Mouse (Mus musculus): ENCODE measurements around the gene Olfr1489. TPM values are rescaled to one million over a fixed set of nuclear protein-coding genes. Genes with fewer than 3 reads are reported as not detected.
"Not testable (repeated sequence)": the region's sequence is repeated elsewhere in the genome, so short reads cannot be mapped to it uniquely, and the experiment has no call there.

Olfr1489 gene
- polyA plus RNA-seq (2014; fragmentation: Nextera tagmentation; extraction: Ambion mirVana) = not detected in 2 replicates

DNA sequence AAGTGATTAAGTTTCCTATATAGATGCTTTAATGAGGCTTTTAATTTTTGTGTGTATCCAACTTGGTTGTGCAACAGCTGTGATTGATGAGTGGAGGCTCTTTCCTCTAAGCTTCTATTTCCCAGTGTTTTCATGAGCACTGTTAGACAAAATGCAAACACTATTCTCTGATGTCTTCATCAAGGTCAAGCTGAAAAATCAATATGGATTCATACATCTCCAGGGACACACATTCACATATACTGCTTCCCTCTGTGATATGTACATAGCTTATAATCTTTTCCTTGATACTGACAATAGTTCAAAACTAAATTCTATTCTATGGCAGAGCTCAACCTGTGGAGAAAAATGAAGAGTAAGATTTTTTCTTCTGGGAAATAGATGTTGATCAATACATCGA lies at the start of gene Olfr1489:
Gene Olfr1489 (plus strand): TSS at position 301 of the 400 bp plus-strand sequence.
- Histone ChIP-seq H3K9me3 (ENCODE audit: control insufficient read depth, low read length) (no peaks in the 10 kb centered on the region), H3K27ac (ENCODE audit: low read depth, low read length) (no peak within 1 kb of the TSS), H3K4me3 (ENCODE audit: low read depth, low read length) (no peak within 1 kb of the TSS), H3K36me3 (ENCODE audit: control insufficient read depth, insufficient read depth, low read length) (no peaks in the 10 kb centered on the region), H3K27me3 (replicated peaks; ENCODE audit: control insufficient read depth, insufficient read depth, low read length) (no peaks in the 10 kb centered on the region), H3K9ac (ENCODE audit: low read depth, low read length) (no peak within 1 kb of the TSS), H3K4me2 (no peak within 1 kb of the TSS), H3K4me1 (replicated peaks; ENCODE audit: control insufficient read depth, insufficient read depth, low read length) (no peaks in the 10 kb centered on the region)
- ATAC-seq (replicated peaks; ENCODE audit: low FRiP score) (no peak), DNase-seq (ENCODE audit: low spot score) (no peak)
- WGBS = 80% methylated on average over 1 of the region's 1 CpGs

GRCm38 (mm10) chr19:13583211-13583610 lies 48.2 kb upstream of the Olfr1489 start, which contains the start of gene Olfr1484:
Gene Olfr1484, plus strand, starts transcription at chr19:13583511.
- no peak within 1 kb of the TSS for H3K4me3 ChIP-seq (ENCODE audit: low read depth, low read length)
- no peak for DNase-seq (ENCODE audit: low spot score)
- 94% methylated on average over 1 of the region's 1 CpGs for WGBS
- H3K27me3 ChIP-seq (replicated peaks; ENCODE audit: control insufficient read depth, insufficient read depth, low read length) = no peaks in the 10 kb centered on the region
- H3K4me1 ChIP-seq (replicated peaks; ENCODE audit: control insufficient read depth, insufficient read depth, low read length) = no peaks in the 10 kb centered on the region
- H3K27ac ChIP-seq (ENCODE audit: low read depth, low read length) = no peak within 1 kb of the TSS
- no peak within 1 kb of the TSS for H3K4me2 ChIP-seq
- no peaks in the 10 kb centered on the region for H3K36me3 ChIP-seq (ENCODE audit: control insufficient read depth, insufficient read depth, low read length)
- H3K9me3 ChIP-seq (ENCODE audit: control insufficient read depth, low read length) = no peaks in the 10 kb centered on the region
- H3K9ac ChIP-seq (ENCODE audit: low read depth, low read length) = no peak within 1 kb of the TSS
- ATAC-seq (replicated peaks; ENCODE audit: low FRiP score) = no peak

GRCm38 (mm10) chr19:13617075-13617474 lies 14.3 kb upstream of the Olfr1489 start, which contains the start of gene Olfr1487:
Gene Olfr1487, plus strand, starts transcription at chr19:13617375.
- H3K4me3 ChIP-seq (ENCODE audit: low read depth, low read length); H3K36me3 ChIP-seq (ENCODE audit: control insufficient read depth, insufficient read depth, low read length); H3K4me2 ChIP-seq; H3K27me3 ChIP-seq (replicated peaks; ENCODE audit: control insufficient read depth, insufficient read depth, low read length); H3K27ac ChIP-seq (ENCODE audit: low read depth, low read length); H3K4me1 ChIP-seq (replicated peaks; ENCODE audit: control insufficient read depth, insufficient read depth, low read length); DNase-seq (ENCODE audit: low spot score); H3K9me3 ChIP-seq (ENCODE audit: control insufficient read depth, low read length); ATAC-seq (replicated peaks; ENCODE audit: low FRiP score); H3K9ac ChIP-seq (ENCODE audit: low read depth, low read length): not testable (repeated sequence)
- 74% methylated on average over 2 of the region's 2 CpGs for WGBS

GRCm38 (mm10) chr19:13650791-13651190 lies 19.4 kb downstream of the Olfr1489 start, which contains the start of gene Olfr1490:
Gene Olfr1490, plus strand, starts transcription at chr19:13651091.
- 45% methylated on average over 1 of the region's 1 CpGs for WGBS
- Histone ChIP-seq H3K9me3 (ENCODE audit: control insufficient read depth, low read length) (no peaks in the 10 kb centered on the region), H3K36me3 (ENCODE audit: control insufficient read depth, insufficient read depth, low read length) (no peaks in the 10 kb centered on the region), H3K9ac (ENCODE audit: low read depth, low read length) (no peak within 1 kb of the TSS), H3K4me3 (ENCODE audit: low read depth, low read length) (no peak within 1 kb of the TSS), H3K4me1 (replicated peaks; ENCODE audit: control insufficient read depth, insufficient read depth, low read length) (no peaks in the 10 kb centered on the region), H3K27me3 (replicated peaks; ENCODE audit: control insufficient read depth, insufficient read depth, low read length) (no peaks in the 10 kb centered on the region), H3K4me2 (no peak within 1 kb of the TSS), H3K27ac (ENCODE audit: low read depth, low read length) (no peak within 1 kb of the TSS)
- no peak for ATAC-seq (replicated peaks; ENCODE audit: low FRiP score)
- DNase-seq (ENCODE audit: low spot score) = no peak

Small RNA genes within 50 kb of the gene (microRNA-seq; reads per million reads assigned to microRNA genes)
- gene Gm22323 (ENCODE audit: borderline number of aligned reads) = not detected
- gene Gm23931 (ENCODE audit: borderline number of aligned reads) = not detected

Other genes with a start within 250 kb of the Olfr1489 start
- gene Olfr1469, start 223.8 kb upstream of the Olfr1489 start, polyA plus RNA-seq (2014; fragmentation: Nextera tagmentation; extraction: Ambion mirVana) = not detected in 2 replicates
- gene Olfr1471, start 188.2 kb upstream of the Olfr1489 start, polyA plus RNA-seq (2014; fragmentation: Nextera tagmentation; extraction: Ambion mirVana) = not detected in 2 replicates
- gene Olfr1472, start 175.5 kb upstream of the Olfr1489 start, polyA plus RNA-seq (2014; fragmentation: Nextera tagmentation; extraction: Ambion mirVana) = not detected in 2 replicates
- gene Olfr1474, start 162.1 kb upstream of the Olfr1489 start, polyA plus RNA-seq (2014; fragmentation: Nextera tagmentation; extraction: Ambion mirVana) = not detected in 2 replicates
- gene Olfr1475, start 151.4 kb upstream of the Olfr1489 start, polyA plus RNA-seq (2014; fragmentation: Nextera tagmentation; extraction: Ambion mirVana) = not detected in 2 replicates
- gene Olfr1477, start 131.1 kb upstream of the Olfr1489 start, polyA plus RNA-seq (2014; fragmentation: Nextera tagmentation; extraction: Ambion mirVana) = not detected in 2 replicates
- gene Olfr1480, start 103.7 kb upstream of the Olfr1489 start, polyA plus RNA-seq (2014; fragmentation: Nextera tagmentation; extraction: Ambion mirVana) = not detected in 2 replicates
- not detected in 2 replicates for gene Olfr1484, start 48.1 kb upstream of the Olfr1489 start, polyA plus RNA-seq (2014; fragmentation: Nextera tagmentation; extraction: Ambion mirVana)
- not detected in 2 replicates for gene Olfr1487, start 14.2 kb upstream of the Olfr1489 start, polyA plus RNA-seq (2014; fragmentation: Nextera tagmentation; extraction: Ambion mirVana)
- gene Olfr1490, start 19.5 kb downstream of the Olfr1489 start, polyA plus RNA-seq (2014; fragmentation: Nextera tagmentation; extraction: Ambion mirVana) = not detected in 2 replicates
- gene Olfr1491, start 65.6 kb downstream of the Olfr1489 start, polyA plus RNA-seq (2014; fragmentation: Nextera tagmentation; extraction: Ambion mirVana) = not detected in 2 replicates
- not detected in 2 replicates for gene Olfr1493-ps1, start 91.7 kb downstream of the Olfr1489 start, polyA plus RNA-seq (2014; fragmentation: Nextera tagmentation; extraction: Ambion mirVana)
- gene Olfr1494, start 108.1 kb downstream of the Olfr1489 start, polyA plus RNA-seq (2014; fragmentation: Nextera tagmentation; extraction: Ambion mirVana) = not detected in 2 replicates
- not detected in 2 replicates for gene Olfr1495, start 133.0 kb downstream of the Olfr1489 start, polyA plus RNA-seq (2014; fragmentation: Nextera tagmentation; extraction: Ambion mirVana)
- gene Olfr1496, start 146.3 kb downstream of the Olfr1489 start, polyA plus RNA-seq (2014; fragmentation: Nextera tagmentation; extraction: Ambion mirVana) = not detected in 2 replicates
- not detected in 2 replicates for gene Olfr1497, start 166.6 kb downstream of the Olfr1489 start, polyA plus RNA-seq (2014; fragmentation: Nextera tagmentation; extraction: Ambion mirVana)
- gene Olfr1499, start 187.8 kb downstream of the Olfr1489 start, polyA plus RNA-seq (2014; fragmentation: Nextera tagmentation; extraction: Ambion mirVana) = not detected in 2 replicates
- gene Olfr1500, start 198.9 kb downstream of the Olfr1489 start, polyA plus RNA-seq (2014; fragmentation: Nextera tagmentation; extraction: Ambion mirVana) = not detected in 2 replicates
- not detected in 2 replicates for gene Olfr1501, start 219.1 kb downstream of the Olfr1489 start, polyA plus RNA-seq (2014; fragmentation: Nextera tagmentation; extraction: Ambion mirVana)
- gene Olfr1502, start 230.2 kb downstream of the Olfr1489 start, polyA plus RNA-seq (2014; fragmentation: Nextera tagmentation; extraction: Ambion mirVana) = not detected in 2 replicates